Mouse (Mus musculus): ENCODE results near the gene Ndufa7. TPM values are rescaled to one million over a fixed set of nuclear protein-coding genes. Genes with fewer than 3 reads are reported as not detected.
A peak's percentile ranks its signal among the peaks of the same experiment; 100 is the strongest.
"Not testable (repeated sequence)": the region's sequence is repeated elsewhere in the genome, so short reads cannot be mapped to it uniquely, and the experiment has no call there.

Ndufa7 gene
- polyA plus RNA-seq, 1 experiment from 2014 or later, result 620 TPM

GRCm38 (mm10) chr17:33851331-33851730 lies 27.0 kb downstream of the Ndufa7 start:
- no peak for ATAC-seq (replicated peaks; ENCODE audit: low FRiP score, low read depth)
- H3K4me2 ChIP-seq (ENCODE audit: low read length), result no peak overlapping the region
- no peak for TF ChIP-seq CTCF (IDR thresholded peaks at IDR 0.05; ENCODE audit: low read depth)
- DNase-seq (ENCODE audit: low spot score), result no peak
- no peak overlapping the region for H3K27ac ChIP-seq
- no peaks in the 10 kb centered on the region for H3K27me3 ChIP-seq (ENCODE audit: insufficient read depth, low read length)
- no peak overlapping the region for H3K9ac ChIP-seq (ENCODE audit: low read depth, low read length)
- 57% methylated on average over 1 of the region's 1 CpGs for WGBS
- no peaks in the 10 kb centered on the region for H3K4me1 ChIP-seq (replicated peaks; ENCODE audit: insufficient read depth, low read length)
- peaks cover 6% of the 10 kb centered on the region for H3K36me3 ChIP-seq (ENCODE audit: insufficient read depth, low read length)
- H3K4me3 ChIP-seq (replicated peaks; ENCODE audit: low read depth, low read length), result no peak overlapping the region
- no peaks in the 10 kb centered on the region for H3K9me3 ChIP-seq (replicated peaks; ENCODE audit: low read length)

GRCm38 (mm10) chr17:33857816-33858215 lies 33.4 kb downstream of the Ndufa7 start:
- DNase-seq (ENCODE audit: low spot score), result no peak
- no peak for TF ChIP-seq CTCF (IDR thresholded peaks at IDR 0.05; ENCODE audit: low read depth)
- Histone ChIP-seq H3K4me3 (replicated peaks; ENCODE audit: low read depth, low read length) (no peak overlapping the region), H3K9ac (ENCODE audit: low read depth, low read length) (no peak overlapping the region), H3K4me1 (replicated peaks; ENCODE audit: insufficient read depth, low read length) (no peaks in the 10 kb centered on the region), H3K4me2 (ENCODE audit: low read length) (no peak overlapping the region), H3K36me3 (ENCODE audit: insufficient read depth, low read length) (no peaks in the 10 kb centered on the region), H3K27ac (no peak overlapping the region), H3K9me3 (replicated peaks; ENCODE audit: low read length) (no peaks in the 10 kb centered on the region), H3K27me3 (ENCODE audit: insufficient read depth, low read length) (no peaks in the 10 kb centered on the region)
- no peak for ATAC-seq (replicated peaks; ENCODE audit: low FRiP score, low read depth)
- 82% methylated on average over 4 of the region's 4 CpGs for WGBS

DNA sequence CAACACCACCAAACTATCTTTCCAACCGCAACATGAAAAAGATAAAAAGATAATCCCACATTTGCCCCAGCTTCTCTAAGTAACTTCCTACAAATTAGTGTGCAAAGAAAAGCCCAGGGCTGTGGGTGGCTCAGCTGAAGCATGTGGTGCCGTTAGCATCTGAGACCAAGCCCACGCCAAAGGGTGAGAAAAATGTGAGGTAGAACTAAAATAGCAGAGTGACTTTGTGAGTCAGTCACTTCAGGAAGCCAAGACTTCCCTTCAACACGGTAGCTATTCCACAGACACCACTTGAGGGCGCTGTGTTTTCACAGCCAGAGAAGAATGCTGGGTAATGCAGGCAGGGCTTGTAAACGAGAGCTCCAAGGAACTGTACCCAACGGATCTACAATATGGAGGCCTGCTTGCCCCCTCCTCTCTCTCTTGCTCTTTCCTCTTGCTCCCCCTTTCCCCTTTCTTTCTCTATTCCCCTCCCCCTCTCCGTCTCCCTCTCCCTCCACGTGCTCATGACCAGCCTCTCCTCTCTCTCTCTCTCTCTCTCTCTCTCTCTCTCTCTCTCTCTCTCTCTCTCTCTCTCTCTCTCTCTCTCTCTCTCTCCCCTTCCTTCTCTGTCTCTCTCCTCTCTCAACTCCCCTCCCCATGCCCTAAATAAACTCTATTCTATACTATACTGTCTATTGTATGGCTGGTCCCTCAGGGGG lies 41.1 kb downstream of the Ndufa7 start:
- H3K27ac ChIP-seq, result no peak overlapping the region
- TF ChIP-seq CTCF (IDR thresholded peaks at IDR 0.05; ENCODE audit: low read depth), result peak; percentile 66
- no peak overlapping the region for H3K4me2 ChIP-seq (ENCODE audit: low read length)
- WGBS, result 42% methylated on average over 9 of the region's 9 CpGs
- no peaks in the 10 kb centered on the region for H3K36me3 ChIP-seq (ENCODE audit: insufficient read depth, low read length)
- H3K4me3 ChIP-seq (replicated peaks; ENCODE audit: low read depth, low read length), result no peak overlapping the region
- H3K27me3 ChIP-seq (ENCODE audit: insufficient read depth, low read length), result no peaks in the 10 kb centered on the region
- no peak overlapping the region for H3K9ac ChIP-seq (ENCODE audit: low read depth, low read length)
- H3K9me3 ChIP-seq (replicated peaks; ENCODE audit: low read length), result no peaks in the 10 kb centered on the region
- no peaks in the 10 kb centered on the region for H3K4me1 ChIP-seq (replicated peaks; ENCODE audit: insufficient read depth, low read length)
- peak; percentile 55 for DNase-seq (ENCODE audit: low spot score)
- ATAC-seq (replicated peaks; ENCODE audit: low FRiP score, low read depth), result no peak

DNA sequence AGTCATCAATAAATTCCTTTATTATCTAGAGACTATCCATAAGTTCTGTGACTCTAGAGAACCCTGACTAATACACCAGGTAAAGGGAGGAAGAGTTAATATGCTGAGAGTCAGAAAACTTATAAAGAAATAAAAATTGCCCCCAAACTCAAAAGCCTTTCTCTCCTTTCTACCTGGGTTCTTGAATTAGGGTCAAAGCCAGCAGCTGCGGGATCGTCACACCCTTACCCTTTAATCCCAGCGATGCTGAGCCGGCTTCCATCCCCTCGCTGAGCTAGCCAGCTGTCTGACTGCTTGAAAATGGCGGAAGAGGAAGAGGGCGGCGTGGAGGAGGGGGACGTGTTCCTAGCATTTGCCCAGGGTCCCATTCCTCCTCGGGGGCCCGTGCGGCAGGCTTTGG lies 49.2 kb downstream of the Ndufa7 start, which contains the start of gene Gm7029:
TSS of gene Gm7029 (plus strand) at position 301 of the 400 bp plus-strand sequence.
- H3K36me3 ChIP-seq (ENCODE audit: insufficient read depth, low read length); ATAC-seq (replicated peaks; ENCODE audit: low FRiP score, low read depth): not testable (repeated sequence)

GRCm38 (mm10) chr17:33874411-33874810 lies 50.0 kb downstream of the Ndufa7 start:
- Histone ChIP-seq H3K4me2 (ENCODE audit: low read length) (no peak overlapping the region), H3K4me1 (replicated peaks; ENCODE audit: insufficient read depth, low read length) (no peaks in the 10 kb centered on the region), H3K9ac (ENCODE audit: low read depth, low read length) (no peak overlapping the region), H3K27me3 (ENCODE audit: insufficient read depth, low read length) (no peaks in the 10 kb centered on the region), H3K36me3 (ENCODE audit: insufficient read depth, low read length) (0 out of 2 replicates have a peak, but pooled peaks cover 3% of the 10 kb centered on the region), H3K4me3 (replicated peaks; ENCODE audit: low read depth, low read length) (no peak overlapping the region), H3K27ac (no peak overlapping the region), H3K9me3 (replicated peaks; ENCODE audit: low read length) (no peaks in the 10 kb centered on the region)
- no peak for DNase-seq (ENCODE audit: low spot score)
- WGBS, result 89% methylated on average over 8 of the region's 11 CpGs
- ATAC-seq (replicated peaks; ENCODE audit: low FRiP score, low read depth), result no peak
- no peak for TF ChIP-seq CTCF (IDR thresholded peaks at IDR 0.05; ENCODE audit: low read depth)

More for the DNA sequence above, 49.2 kb downstream of the Ndufa7 start, which contains the start of gene Gm7029:
- H3K4me1 ChIP-seq (replicated peaks; ENCODE audit: insufficient read depth, low read length); H3K4me3 ChIP-seq (replicated peaks; ENCODE audit: low read depth, low read length); DNase-seq (ENCODE audit: low spot score); H3K9ac ChIP-seq (ENCODE audit: low read depth, low read length); H3K27ac ChIP-seq; H3K9me3 ChIP-seq (replicated peaks; ENCODE audit: low read length); H3K4me2 ChIP-seq (ENCODE audit: low read length); H3K27me3 ChIP-seq (ENCODE audit: insufficient read depth, low read length): not testable (repeated sequence)
- WGBS, result 79% methylated on average over 4 of the region's 12 CpGs

- not testable (repeated sequence) for H3K27me3 ChIP-seq (ENCODE audit: insufficient read depth, low read length); H3K4me3 ChIP-seq (replicated peaks; ENCODE audit: low read depth, low read length); ATAC-seq (replicated peaks; ENCODE audit: low FRiP score, low read depth); H3K36me3 ChIP-seq (ENCODE audit: insufficient read depth, low read length); H3K9ac ChIP-seq (ENCODE audit: low read depth, low read length); H3K4me1 ChIP-seq (replicated peaks; ENCODE audit: insufficient read depth, low read length); H3K9me3 ChIP-seq (replicated peaks; ENCODE audit: low read length); H3K27ac ChIP-seq; H3K4me2 ChIP-seq (ENCODE audit: low read length)
- DNase-seq (ENCODE audit: low spot score), result peak; percentile 15
- 83% methylated on average over 5 of the region's 5 CpGs for WGBS
- peak; percentile 44; the same call in 1 of the 2 replicates for TF ChIP-seq CTCF (IDR thresholded peaks at IDR 0.05; ENCODE audit: low read depth)
Measured at GRCm38 (mm10) chr17:33875797-33876196, 51.4 kb downstream of the Ndufa7 start.

GRCm38 (mm10) chr17:33884320-33884719 lies 59.9 kb downstream of the Ndufa7 start:
- H3K9ac ChIP-seq (ENCODE audit: low read depth, low read length), result not testable (repeated sequence)

DNA sequence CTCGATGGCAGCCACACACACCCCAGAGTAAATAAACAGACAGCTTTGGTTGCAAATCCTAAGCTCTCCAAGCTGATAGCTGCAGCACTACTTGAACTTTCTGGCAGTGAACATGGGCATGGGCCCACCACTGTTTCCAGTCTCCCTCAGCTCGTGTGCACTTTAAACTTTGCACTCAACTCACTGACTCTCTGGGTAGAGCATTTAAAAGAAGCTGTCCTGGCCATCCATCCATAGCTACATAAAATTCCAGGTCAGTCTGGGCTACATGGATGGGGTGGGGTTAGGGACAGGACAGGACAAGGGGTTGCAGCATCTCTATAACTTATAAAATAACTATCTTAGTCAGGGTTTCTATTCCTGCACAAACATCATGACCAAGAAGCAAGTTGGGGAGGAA lies 63.4 kb downstream of the Ndufa7 start:
- WGBS, result 53% methylated on average over 2 of the region's 2 CpGs
- not testable (repeated sequence) for H3K4me2 ChIP-seq (ENCODE audit: low read length)

More at GRCm38 (mm10) chr17:33884320-33884719, 59.9 kb downstream of the Ndufa7 start:
- not testable (repeated sequence) for ATAC-seq (replicated peaks; ENCODE audit: low FRiP score, low read depth); H3K4me1 ChIP-seq (replicated peaks; ENCODE audit: insufficient read depth, low read length); H3K9me3 ChIP-seq (replicated peaks; ENCODE audit: low read length); H3K4me3 ChIP-seq (replicated peaks; ENCODE audit: low read depth, low read length); H3K27me3 ChIP-seq (ENCODE audit: insufficient read depth, low read length); H3K4me2 ChIP-seq (ENCODE audit: low read length); DNase-seq (ENCODE audit: low spot score); H3K36me3 ChIP-seq (ENCODE audit: insufficient read depth, low read length); H3K27ac ChIP-seq
- WGBS, result 89% methylated on average over 10 of the region's 11 CpGs

More for the DNA sequence above, 63.4 kb downstream of the Ndufa7 start:
- DNase-seq (ENCODE audit: low spot score); ATAC-seq (replicated peaks; ENCODE audit: low FRiP score, low read depth); H3K27ac ChIP-seq; H3K9ac ChIP-seq (ENCODE audit: low read depth, low read length); H3K36me3 ChIP-seq (ENCODE audit: insufficient read depth, low read length); H3K4me3 ChIP-seq (replicated peaks; ENCODE audit: low read depth, low read length); H3K27me3 ChIP-seq (ENCODE audit: insufficient read depth, low read length); H3K4me1 ChIP-seq (replicated peaks; ENCODE audit: insufficient read depth, low read length); H3K9me3 ChIP-seq (replicated peaks; ENCODE audit: low read length): not testable (repeated sequence)
